8 mouse cellular contexts compared by ENCODE assay signal in genomic region chr11:59947752-59948400, GRCm38 (mm10). TPM values are rescaled to one million over a fixed set of nuclear protein-coding genes. Genes with fewer than 3 reads are reported as not detected.
DNase-seq lines count a peak whose midpoint lies in the region; ATAC-seq and TF ChIP-seq lines count a peak whose summit lies in the region.

Gene Med9, plus strand, starts transcription at chr11:59948206.

- TF ChIP-seq CTCF in cortical plate, adult 2 months (IDR thresholded peaks at IDR 0.05; ENCODE audit: extremely low read depth, insufficient read depth, low read length): no peak

- H3K27ac ChIP-seq in cortical plate, adult 2 months (ENCODE audit: insufficient read depth, low read length): peak within 1 kb of the TSS; percentile 35

- intact Hi-C loops in left cerebral cortex, postnatal 10 days (cut with DNase I): loop anchor here (5.0 kb wide), 1 partner anchor 66 kb away; no protein-coding TSS in a partner anchor

- TF ChIP-seq POLR2A in cortical plate, adult 2 months (IDR thresholded peaks at IDR 0.05; ENCODE audit: extremely low read depth, insufficient read depth, low read length): peak; percentile 64

- peak; percentile 91 for ATAC-seq in activated CD4-positive, CD25-positive, alpha-beta regulatory T cell, adult 4 months
- peak; percentile 86 for ATAC-seq in inflammation-experienced regulatory T-cells, adult 6 months
- peak; percentile 87 for ATAC-seq in megakaryocyte-erythroid progenitor cell, adult 5-6 weeks (replicated peaks; ENCODE audit: low FRiP score, low TSS enrichment, poor library complexity, severe bottlenecking)

- peak; percentile 96 for DNase-seq in gastrocnemius, postnatal 10 days
- peak; percentile 95 to 98 for DNase-seq in left cerebral cortex, postnatal 10 days (ENCODE audit: extremely low spot score in 1 of 2, low spot score in 2 of 2)
- DNase-seq in right cerebral cortex, postnatal 25 days: peak; percentile 98
- peak; percentile 92 to 96 for DNase-seq in urinary bladder, postnatal 4 days (ENCODE audit: low spot score in 2 of 2)

- H3K4me3 ChIP-seq in cortical plate, adult 2 months (ENCODE audit: insufficient read depth, low read length): peak within 1 kb of the TSS; percentile 72

- H3K4me1 ChIP-seq in cortical plate, adult 2 months (ENCODE audit: control insufficient read depth, insufficient read depth, low read length): peaks cover 2% of the 10 kb centered on the region; the same call in 1 of the 2 replicates

RNA-seq across cellular contexts. Expression of gene Med9, which starts in this region (rescaled TPM):
- polyA plus RNA-seq in activated CD4-positive, CD25-positive, alpha-beta regulatory T cell, adult 4 months (2017; shearing (Covaris generic)): 1 to 10 TPM; 7.0 to 7.9 TPM
- 42.7 and 44.2 TPM in 2 replicates for polyA plus RNA-seq in cortical plate, adult 2 months (2012; rRNA removed)
- 10 to 100 TPM; 17.1 to 18.1 TPM for total RNA-seq in gastrocnemius, postnatal 10 days (2021)
- 1 to 10 TPM; 4.0 to 8.1 (median 6.0) TPM for polyA plus RNA-seq in inflammation-experienced regulatory T-cells, adult 6 months (2017; shearing (Covaris generic))
- total RNA-seq in left cerebral cortex, postnatal 10 days (2021): 10 to 100 TPM; 29.3 to 29.9 TPM
- 23.6 and 25.8 TPM in 2 replicates for total RNA-seq in megakaryocyte-erythroid progenitor cell, adult 5-6 weeks (2014; fragmentation: Nextera tagmentation)
- 32.9 and 33.8 TPM in 2 replicates for total RNA-seq in megakaryocyte-erythroid progenitor cell, adult 5-6 weeks (2017)

Comparison
In these comparisons a context has a peak if more than half of its experiments do, and no peak if none do; other contexts are left out.
1. Peak in every context shown above with its lines: DNase-seq, ATAC-seq, H3K4me3 ChIP-seq and H3K27ac ChIP-seq.